Mouse (Mus musculus): Measurements from ENCODE around the gene Inpp4b.
A peak's percentile ranks its signal among the peaks of the same experiment; 100 is the strongest.

Gene Inpp4b

DNA sequence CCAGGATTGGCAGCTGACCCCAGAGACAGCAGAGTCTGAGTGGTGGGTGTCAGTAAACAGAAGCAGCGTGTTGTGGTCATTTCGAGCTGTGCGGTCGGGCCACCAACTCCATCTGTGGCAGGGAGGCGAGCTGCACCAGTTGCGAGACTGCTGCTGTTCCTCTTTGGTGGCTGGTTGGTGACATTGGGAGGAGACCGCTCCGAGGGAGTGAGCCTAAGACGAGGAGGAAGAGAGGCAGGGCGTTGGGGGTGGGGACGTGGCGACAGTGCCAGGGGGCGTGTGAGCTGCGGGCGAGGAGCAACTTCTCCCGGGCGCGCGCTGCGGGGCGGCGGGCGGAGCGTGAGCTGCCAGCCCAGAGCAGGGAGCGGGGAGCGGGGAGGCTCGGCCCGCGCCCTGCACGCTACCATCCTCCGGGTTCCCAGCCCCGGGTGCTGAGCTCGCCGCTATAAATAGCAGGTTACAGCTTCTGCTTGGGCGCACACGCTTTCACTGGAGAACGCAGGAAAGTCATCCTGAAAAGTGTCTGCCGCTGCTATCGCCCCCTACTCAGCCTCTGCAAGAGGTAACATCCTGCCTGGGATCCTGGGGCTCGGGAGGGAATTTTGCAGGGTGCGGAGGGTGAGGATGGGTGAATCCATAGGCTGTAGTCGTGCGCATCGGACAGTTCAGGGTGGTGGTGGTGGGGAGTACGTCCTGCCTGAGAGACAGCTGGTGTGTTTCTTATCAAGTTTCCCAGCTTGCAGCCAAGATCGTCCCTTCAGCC is at the start of gene Inpp4b:
Gene Inpp4b (plus strand): TSS at position 321 of the 763 bp plus-strand sequence.
- DNase-seq: peak; percentile 87

DNA sequence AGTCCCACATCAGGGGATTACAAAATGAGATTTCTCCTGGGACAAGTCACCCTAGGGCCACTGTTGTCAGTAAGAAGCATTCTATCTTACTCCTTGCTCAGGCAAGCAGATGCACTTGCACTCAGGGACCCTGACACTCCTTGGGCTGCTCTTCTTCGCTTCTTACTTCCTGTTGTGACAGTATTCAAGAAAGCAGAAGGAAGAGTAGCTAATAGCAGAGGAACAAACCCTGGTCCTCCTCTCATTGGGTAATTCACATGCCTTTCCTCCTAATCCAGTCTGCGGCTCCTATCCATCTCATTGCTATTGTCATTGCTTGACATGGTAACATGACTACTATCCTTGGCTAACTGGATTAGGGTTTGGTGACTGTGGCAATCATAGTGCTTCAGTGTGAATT is 7.1 kb upstream of the Inpp4b start:
- no peak for DNase-seq

DNA sequence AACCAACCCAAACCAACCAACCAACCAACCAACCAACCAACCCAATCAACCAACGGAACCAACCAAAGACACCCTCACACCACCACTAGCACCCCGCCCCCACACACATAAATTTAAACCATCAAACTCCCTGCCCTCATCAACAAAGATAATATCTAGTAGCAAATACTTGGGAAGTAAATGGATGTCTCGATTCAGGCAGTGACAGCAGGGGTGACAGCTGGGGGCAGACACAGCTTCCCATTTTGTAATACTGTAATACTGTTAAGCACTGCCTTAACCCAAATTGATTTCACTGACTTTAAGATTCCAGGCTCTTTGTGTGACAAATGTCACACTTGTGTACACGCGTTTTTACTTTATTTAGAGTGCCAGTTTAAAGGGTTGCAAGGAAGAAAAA is 1.2 kb upstream of the Inpp4b start:
- no peak for DNase-seq

DNA sequence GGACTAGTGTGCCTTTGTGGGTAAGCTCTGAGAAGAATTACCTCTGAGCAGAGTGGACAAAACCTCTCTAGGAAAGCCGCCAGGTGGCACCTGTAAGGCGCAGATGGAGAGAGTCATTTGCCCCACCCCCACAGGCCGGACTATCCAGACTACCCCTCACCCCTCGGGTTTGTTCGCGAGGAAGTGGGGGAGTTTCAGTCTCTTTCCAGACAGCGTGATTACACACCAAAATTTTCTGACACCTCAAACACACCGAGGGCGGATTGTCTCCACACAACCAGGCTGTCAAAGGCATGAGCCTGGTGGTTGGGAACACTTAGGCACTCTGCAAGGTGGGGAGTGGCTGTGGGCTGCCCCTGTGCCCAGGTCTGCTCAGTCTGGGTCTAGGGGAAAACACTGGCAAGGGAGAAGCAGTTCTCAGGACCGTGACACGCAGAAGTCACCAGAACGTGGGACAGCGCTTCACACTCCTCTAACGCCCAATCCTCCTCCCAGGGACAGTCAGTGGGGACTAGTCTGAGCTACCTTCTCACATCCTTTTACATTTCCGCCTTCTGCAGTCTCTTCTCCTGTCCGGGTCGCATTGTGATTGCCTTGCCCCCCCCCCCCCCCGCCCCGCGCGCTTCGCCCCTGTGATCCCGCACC is 643 bp upstream of the Inpp4b start:
- DNase-seq: peak; percentile 93

DNA sequence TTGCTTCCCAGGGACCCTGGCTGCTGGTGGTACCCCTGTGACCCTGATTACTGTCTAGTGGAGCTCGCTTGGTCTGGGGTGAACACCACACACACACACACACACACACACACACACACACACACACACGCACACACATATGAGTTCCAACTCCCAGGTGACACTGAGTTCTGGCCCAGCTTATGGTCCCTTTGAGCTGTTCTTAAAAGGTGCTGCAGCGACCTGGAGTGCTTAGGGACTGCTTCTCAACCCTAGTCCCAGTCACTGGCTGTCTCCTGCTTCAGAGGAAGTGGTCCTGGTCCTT is 595 bp downstream of the Inpp4b start:
- DNase-seq: no peak

DNA sequence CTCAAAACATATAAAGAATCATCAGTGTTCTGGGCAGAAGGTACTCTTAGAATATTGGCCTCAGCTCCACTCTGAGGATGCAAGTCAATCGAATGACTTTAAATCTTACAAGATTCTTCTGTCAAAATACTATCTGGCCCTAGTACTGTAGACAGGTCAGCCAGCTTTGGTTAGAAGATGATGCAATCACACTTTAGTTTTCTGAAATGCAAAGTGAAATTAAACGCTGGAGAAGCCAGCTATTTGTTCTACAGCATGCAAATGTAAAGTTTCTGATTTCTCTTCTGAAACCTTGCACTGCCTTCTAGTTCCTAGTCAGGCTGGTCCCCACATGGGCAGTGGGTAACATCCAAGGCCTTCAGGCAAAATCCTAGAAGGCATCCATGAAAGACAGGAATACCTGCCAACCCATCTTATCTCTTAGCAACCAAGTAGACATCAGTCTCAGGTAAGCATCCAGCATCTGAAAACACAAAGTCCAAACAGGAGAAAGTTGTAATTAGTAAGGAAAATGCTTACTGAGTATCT is 2.9 kb downstream of the Inpp4b start:
- no peak for DNase-seq

DNA sequence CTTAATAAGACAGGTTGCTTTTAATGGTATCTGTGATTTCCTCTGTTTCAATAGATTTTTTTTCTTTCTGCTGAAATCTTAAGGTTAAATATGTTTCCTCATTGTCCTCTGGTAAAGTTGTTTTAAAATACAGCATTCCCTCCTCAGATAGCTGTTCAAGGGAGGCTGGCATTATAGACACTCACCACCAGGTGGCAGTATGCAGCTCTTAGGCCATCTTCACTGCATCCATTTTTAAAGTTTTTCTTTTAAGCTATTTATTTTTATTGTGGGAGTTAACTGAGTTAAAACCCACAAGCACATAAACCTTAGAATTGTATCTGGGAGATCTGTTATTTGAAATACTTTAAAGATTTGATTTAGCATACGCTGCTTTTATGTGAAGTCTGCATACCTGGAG is 7.1 kb downstream of the Inpp4b start:
- DNase-seq: no peak

DNA sequence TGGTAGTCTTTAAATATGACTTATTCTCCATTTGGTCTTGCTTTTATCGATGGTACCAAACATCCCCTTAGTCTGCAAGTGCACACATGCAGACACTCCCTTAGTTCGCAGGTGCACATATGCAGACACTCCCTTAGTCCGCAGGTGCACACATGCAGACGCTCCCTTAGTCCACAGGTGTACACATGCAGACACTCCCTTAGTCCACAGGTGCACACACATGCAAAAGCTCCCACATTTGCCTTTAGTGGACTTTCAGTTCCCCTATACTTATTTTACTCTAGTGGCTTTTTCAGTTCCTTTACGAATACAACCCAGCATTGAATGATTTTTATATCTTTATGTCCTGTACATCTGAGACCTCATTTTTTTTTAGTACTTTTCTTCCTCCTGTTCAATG is 11.1 kb downstream of the Inpp4b start:
- no peak for DNase-seq

DNA sequence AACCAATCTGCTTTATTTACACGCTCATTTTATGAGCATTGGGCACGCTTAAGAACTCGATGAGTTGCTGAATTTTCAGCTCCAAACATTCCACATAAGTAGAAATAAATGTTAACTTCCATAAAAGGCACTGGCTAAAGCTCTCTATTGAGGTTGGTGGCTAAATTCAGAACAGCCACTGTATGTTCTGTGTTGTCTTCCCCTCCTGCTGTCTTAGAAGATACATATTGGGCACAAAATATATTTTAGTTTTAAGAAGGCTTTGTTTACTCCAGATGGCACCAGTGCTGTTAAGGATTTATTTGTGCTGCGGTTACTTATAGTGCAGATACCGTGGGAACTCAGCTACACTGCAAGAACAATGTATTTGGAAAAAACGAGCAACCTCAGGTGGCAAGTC is 15.8 kb downstream of the Inpp4b start:
- DNase-seq: no peak

DNA sequence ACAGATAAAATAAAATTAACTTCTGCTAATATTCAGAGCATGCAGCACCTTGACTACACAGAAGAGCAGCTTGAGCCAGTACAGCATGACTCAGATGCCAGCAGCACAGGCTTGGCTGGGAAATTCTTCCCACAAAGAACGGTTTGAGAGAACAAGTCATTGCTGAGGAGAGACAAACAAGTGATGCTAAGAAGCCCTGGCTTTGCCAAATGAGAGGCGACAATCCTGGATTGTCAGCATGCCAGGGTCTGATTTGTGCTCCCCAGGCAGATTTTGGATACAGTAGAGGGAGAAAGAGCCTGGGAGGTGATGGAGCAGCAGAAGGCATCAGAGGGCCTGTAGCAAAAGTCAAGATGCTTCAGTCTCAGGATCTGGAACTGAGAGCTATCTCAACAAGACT is 18.2 kb downstream of the Inpp4b start:
- peak; percentile 79 for DNase-seq

DNA sequence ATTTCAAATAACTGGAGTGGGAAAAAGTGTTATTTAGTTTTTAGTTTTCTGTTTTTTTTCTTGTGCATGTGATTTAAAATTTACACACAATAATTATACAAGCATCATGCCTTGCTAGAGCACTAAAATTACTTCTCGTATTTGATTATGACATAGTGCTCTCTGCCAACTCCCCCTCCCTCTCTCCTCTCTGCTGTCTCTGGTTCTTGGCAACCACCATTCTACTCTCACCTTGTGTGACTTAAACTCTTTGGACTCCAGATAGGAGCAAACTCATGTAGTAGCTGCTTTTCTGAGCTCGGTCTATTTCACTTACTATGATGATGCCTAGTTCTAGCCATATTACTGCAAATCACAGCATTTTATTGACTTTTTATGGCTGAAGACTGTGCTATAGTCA is 18.8 kb downstream of the Inpp4b start:
- DNase-seq: peak; percentile 36

DNA sequence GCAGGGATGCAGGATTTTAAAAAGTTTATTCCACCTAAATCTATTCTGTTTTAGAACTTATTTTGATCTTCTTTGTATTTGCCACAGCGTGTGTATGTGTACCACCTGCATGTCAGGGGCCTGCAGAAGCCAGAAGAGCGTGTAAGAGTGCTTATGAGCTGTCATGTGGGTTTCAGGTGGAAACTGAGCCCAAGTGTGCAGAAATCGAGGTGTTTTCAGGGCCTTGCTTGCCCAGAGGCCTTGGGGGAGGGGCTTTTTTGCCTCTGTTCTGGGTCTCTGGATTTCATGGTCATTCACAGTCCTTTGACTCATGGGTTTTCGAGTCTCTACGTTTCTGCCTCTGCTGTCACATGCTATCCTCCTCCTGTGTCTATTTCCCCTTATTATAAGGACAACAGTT is 28.3 kb downstream of the Inpp4b start:
- no peak for DNase-seq

DNA sequence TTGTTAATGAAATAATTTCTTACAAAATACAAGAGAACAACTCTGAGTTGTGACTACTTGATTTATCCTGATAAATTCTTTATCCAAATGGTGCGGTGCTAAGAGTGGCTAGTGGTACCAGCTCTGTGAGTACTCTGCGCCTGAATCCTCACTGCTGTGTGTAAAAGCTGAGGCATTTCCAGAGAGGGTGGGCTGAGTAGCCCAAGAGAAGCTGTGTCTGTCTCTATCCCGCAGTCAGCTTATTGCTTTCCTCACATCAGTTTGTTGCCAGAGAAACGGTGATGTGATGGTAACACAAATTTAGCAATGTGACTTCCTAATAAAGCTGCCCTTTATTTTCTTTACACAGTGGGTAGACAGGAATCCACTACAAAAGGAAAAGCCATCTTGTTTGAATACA is 29.5 kb downstream of the Inpp4b start:
- no peak for DNase-seq

DNA sequence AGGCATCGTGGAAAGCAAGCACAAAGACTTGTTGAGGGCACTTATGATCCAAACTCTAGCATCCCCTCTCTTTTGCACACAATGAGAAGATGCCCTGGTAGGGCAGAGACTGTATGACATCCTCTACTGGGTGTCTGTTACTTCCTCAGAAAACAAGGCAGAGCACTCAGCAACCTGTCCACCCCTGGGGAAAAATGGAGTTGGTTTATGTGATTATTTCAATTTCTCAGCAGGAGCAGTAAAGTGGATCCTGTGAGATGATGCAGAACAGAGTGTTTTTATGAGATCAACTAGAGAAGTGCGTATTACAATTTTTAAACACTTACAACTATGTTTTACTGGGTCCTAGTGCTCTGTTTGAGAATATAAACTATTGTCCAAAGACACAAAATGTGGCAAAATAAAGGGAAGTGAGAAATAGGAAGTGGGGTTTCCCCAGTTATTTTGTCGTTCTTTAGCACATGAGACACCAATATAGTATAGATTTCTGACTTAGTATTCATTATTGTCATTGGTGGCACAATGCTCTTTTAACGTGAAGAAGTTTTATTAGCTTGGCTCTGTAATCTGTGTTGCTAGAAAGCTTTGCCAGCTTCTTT is 32.6 kb downstream of the Inpp4b start:
- no peak for DNase-seq

DNA sequence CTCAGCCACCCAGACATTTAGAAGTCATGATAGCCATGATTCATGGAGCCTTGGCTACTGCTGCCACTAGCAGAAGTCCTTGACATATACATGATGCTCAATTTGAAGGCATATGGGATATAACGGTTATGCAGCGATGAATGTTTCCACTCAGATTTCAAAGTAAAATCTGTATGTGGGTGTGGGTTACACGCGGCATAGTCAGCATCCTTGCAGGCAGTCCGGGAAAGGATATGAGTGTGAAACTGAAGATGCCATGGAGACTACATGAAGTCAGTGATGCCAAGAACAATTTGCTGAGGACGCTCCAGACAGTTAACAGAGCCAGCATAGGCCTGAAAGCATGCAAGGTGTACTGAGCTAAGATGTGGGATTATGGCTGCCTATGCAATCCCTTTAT is 46.6 kb downstream of the Inpp4b start:
- DNase-seq: no peak

DNA sequence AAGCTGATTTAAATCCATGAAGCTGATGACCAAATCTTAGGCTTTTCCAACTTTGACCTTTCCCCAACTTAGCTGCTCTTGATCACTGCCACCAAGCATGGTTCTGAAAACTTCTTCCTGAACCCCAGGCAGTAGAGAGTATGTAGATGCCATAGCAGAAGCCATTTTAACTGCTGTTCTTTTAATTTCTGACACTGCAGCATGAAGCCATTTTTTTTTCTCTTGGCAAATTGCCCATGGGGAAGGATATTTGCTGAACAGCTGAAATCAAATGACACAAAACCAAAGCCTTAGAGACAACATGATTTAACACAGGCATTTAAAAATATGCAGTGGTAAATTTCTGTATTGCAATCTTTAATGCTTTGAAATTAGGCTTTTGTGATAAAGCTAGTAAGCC is 56.7 kb downstream of the Inpp4b start:
- no peak for DNase-seq

DNA sequence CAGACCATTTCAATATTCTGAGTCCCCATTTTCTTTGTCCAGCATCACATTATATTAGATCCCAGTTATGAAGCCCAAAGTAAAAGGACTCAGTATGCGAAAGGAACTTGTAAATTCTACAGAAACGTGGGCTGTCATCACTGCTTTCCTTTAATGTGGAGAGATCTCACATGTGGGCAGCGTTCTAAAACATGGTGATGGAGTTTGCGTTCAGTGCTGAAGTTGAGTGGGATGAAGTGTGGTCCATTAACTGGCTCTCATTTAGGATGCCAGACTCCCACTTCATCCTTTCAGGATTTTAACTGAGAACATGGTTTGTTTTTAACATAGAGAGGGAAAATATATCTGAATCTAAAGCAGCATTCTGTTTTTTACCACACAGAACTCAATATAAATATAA is 57.1 kb downstream of the Inpp4b start:
- DNase-seq: no peak

DNA sequence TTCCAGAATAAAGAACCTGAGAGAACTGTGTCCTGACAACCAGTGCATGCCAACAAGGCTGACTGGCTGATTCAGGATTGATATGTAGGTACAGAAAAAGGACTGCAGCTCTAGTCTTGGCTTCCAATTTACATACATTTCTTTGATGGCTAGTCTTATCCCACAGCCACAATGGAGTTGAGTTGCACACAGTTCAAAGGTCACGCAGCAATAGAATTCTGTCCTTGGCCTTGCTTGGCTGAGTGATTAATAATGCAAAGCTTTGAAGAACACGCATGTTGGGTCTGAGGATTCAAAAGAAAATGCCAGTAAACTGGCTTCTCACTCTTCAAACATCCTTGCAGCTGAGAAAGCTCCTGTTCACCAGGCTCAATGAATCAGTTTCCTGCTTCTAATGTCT is 70.4 kb downstream of the Inpp4b start:
- no peak for DNase-seq

DNA sequence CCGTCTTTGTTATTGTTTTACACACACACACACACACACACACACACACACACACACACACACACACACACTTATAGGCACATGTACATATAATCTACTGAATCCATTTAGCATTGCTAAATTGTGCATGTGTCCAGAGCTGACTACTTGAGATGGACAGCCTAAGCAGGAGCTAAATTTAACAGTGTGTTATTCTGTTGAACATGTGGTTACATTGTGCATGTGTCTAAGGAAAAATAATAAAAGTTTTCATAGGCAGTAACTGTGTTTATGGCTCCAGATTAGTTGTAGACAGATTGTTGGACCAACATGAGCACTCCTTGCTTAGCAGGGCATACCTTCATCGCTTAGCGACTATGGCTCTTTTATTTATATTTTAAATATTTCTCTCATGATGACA is 101.6 kb downstream of the Inpp4b start:
- no peak for DNase-seq

DNA sequence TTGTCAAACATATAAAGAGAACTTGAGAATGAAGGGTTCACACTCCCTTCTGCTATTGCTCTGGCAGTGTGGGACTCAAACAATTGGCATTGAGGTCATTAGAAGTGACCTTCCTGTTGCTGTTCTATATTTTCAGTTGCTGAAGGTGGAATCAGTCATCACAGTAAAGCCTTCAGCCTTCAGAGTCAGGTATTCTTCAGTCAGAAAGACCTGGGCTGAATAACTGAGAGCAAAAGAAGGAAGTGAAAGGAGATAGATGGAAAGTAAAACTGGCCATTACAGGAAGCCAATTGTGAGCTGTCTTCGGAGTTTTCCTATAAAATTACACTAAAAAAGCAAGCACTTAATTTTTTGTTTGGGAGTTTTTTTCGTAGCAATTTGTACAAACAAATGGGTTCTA is 107.4 kb downstream of the Inpp4b start:
- DNase-seq: no peak

DNA sequence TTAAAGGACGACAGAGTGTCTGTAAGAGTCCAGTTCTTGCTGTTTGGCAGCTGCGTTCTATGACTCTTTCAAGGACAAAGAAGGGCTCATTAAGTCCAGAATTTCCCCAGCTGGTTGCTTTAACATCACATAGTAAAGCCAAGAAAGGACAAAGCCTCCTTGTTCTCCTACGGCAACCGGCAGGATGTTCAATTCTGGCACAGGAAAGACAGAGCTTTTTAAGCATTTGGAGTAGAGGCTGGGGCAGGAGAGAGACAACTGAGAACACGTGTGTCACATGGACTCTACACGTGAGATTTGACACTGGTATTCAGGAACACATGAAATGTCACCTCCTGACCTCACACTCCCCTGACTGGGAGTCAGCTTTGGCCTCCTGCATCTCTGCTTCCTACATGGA is 109.7 kb downstream of the Inpp4b start:
- no peak for DNase-seq

DNA sequence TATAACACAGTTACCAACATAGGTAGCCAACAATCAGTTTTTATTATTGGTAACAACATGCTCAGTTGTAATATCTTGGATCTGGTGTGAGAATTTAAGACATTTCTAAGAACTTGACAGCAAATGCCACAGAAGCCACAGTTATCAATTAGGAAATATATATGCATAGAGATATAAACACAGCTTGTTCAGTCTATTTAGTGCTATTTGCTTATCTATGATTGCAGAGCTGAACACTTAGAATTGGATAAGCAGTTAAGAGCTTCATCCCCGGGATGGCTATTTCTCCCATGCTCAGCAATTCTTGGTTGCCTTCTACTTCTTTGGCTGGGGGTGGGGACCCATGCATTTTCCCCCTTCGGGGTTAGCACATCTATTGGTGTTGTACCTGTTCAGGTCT is 112.5 kb downstream of the Inpp4b start:
- DNase-seq: no peak

DNA sequence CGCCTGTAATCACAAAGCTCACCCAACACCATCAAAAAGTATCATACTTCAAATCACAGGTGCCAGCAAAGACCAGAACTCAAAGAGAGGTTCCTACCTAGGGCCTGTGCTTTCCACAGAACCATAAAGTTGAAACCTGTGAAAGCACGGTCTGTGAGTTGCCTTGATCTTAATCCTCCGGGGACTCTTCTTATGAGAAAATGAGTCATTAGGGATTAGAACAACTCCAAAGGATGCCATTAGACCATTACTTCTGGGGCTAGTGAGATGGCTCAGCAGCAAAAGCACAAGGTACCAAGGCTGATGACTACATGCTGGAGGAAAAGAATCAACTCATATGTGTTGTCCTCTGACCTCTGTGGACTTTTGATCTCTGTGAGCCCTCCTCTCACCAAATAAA is 121.4 kb downstream of the Inpp4b start:
- no peak for DNase-seq

DNA sequence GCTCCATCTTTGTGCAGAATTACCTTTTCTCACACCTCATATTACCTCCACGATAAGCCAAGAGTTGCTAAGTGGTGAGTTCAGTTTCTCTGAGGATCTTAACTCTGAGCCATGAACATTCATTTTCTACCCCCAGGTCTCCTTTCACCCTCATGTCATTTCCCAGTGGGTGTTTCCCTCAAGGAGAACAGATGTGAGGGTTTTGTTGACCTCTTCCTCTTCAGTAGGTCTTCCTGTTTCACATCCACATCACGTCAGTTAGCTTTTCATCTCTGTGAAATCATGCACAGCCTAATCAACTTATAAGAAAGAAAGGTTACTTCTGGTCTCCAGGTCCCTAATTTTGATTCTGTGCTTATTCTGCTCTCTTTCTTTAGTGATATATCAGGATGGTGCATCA is 124.4 kb downstream of the Inpp4b start:
- no peak for DNase-seq

DNA sequence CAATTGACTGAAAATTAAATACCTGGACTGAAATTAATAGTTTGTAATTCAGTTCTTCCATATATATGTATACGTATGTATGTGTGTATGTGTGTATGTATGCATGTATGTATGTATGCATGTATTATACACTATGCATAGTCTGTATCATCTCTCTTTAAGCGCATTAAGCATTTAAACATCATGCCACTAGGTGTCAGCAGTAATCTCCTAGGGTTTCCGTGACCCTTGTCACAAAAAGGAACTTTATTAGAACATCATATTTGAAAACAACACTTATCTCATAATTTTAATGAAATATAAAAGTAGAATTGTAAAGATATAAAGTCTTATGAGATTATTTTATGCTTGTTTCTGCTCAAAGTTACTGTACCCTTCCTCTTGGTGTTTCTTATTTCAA is 136.3 kb downstream of the Inpp4b start:
- DNase-seq: no peak

All from cerebellum, adult 9-11 months (tissue).